Mouse (Mus musculus) midbrain, embryonic 16.5 days (tissue): Measurements from ENCODE around the gene Tpbg. TPM values are rescaled to one million over a fixed set of nuclear protein-coding genes. Genes with fewer than 3 reads are reported as not detected.
A peak's percentile ranks its signal among the peaks of the same experiment; 100 is the strongest.

Experiments
- ATAC-seq: fragments of 200-750 bp; cut with Nextera tagmentation; 2 replicates; pipeline ENCODE4 v1.8.0; 2017; ENCODE audit warnings: moderate TSS enrichment
- H3K27ac ChIP-seq: fragments of 300-500 bp; sonication (generic); 2 replicates; pipeline ENCODE4 v1.5.1; 2014; ENCODE audit warnings: mild to moderate bottlenecking, low read length, mixed read lengths
- H3K27me3 ChIP-seq: fragments of 300-500 bp; sonication (generic); 2 replicates; pipeline ENCODE4 v1.6.1; 2014; ENCODE audit warnings: low read depth, low read length, mixed read lengths; ENCODE audit not compliant: control insufficient read depth, insufficient read depth
- H3K36me3 ChIP-seq: fragments of 300-500 bp; sonication (generic); 2 replicates; pipeline ENCODE4 v1.6.1; 2014; ENCODE audit warnings: mild to moderate bottlenecking, low read length, moderate library complexity, mixed read lengths; ENCODE audit not compliant: control insufficient read depth, insufficient read depth
- H3K4me1 ChIP-seq: fragments of 300-500 bp; sonication (generic); 2 replicates; pipeline ENCODE4 v1.6.1; 2014; ENCODE audit warnings: mild to moderate bottlenecking, low read length, mixed read lengths; ENCODE audit not compliant: control insufficient read depth, insufficient read depth
- H3K4me2 ChIP-seq: fragments of 300-500 bp; sonication (generic); 2 replicates; pipeline ENCODE4 v1.6.1; 2014; ENCODE audit warnings: mild to moderate bottlenecking, low read length, mixed read lengths
- H3K4me3 ChIP-seq: fragments of 300-500 bp; sonication (generic); 2 replicates; pipeline ENCODE4 v1.5.1; 2014; ENCODE audit warnings: low read depth, mild to moderate bottlenecking, low read length, moderate library complexity, mixed read lengths
- H3K9ac ChIP-seq: fragments of 300-500 bp; sonication (generic); 2 replicates; pipeline ENCODE4 v1.6.1; 2014; ENCODE audit warnings: low read depth, low read length, mixed read lengths
- H3K9me3 ChIP-seq: fragments of 300-500 bp; sonication (generic); replicated peaks from 2 replicates; pipeline ENCODE4 v1.6.1; 2014; ENCODE audit warnings: mild to moderate bottlenecking, low read length, mixed read lengths; ENCODE audit not compliant: control insufficient read depth, poor library complexity, severe bottlenecking
- WGBS: fragments of 180-500 bp; shearing (Covaris S2); extraction: QIAGEN DNeasy Blood & Tissue Kit; methylation state at CpG from one replicate; pipeline ENCODE4 v1.1.7; 2014; 5-methylcytosine and 5-hydroxymethylcytosine counted together
- polyA plus RNA-seq: library from polyadenylated mRNA; unstranded; fragments of >200 nt; fragmentation: Nextera tagmentation; extraction: Ambion mirVana; gene quantifications from 2 replicates; pipeline ENCODE4 v1.2.1, GENCODE M21; 2015

The Tpbg gene
- polyA plus RNA-seq, 1 experiment from 2014 or later = 12.0 TPM

GRCm38 (mm10) chr9:85841891-85842290 is 289 bp upstream of the Tpbg start:
- Histone ChIP-seq H3K9me3 (0 out of 2 replicates have a peak, but pooled peaks cover 3% of the 10 kb centered on the region), H3K4me3 (peak overlapping the region; percentile 60), H3K27ac (peak overlapping the region; percentile 81), H3K9ac (peak overlapping the region; percentile 75; the same call in 1 of the 2 replicates), H3K4me2 (peak overlapping the region; percentile 98), H3K4me1 (peaks cover 7% of the 10 kb centered on the region; the same call in 1 of the 2 replicates), H3K36me3 (no peaks in the 10 kb centered on the region), H3K27me3 (no peaks in the 10 kb centered on the region; the same call in none of the 2 replicates)
- 1% methylated on average over 16 of the region's 16 CpGs for WGBS
- no peak for ATAC-seq

- no peaks in the 10 kb centered on the region; the same call in none of the 2 replicates for H3K27me3 ChIP-seq
- peaks cover 7% of the 10 kb centered on the region; the same call in 1 of the 2 replicates for H3K4me1 ChIP-seq
- no peaks in the 10 kb centered on the region for H3K36me3 ChIP-seq
- H3K9ac ChIP-seq = peak overlapping the region; percentile 75
- H3K4me2 ChIP-seq = peak overlapping the region; percentile 98
- ATAC-seq = peak; percentile 73
- WGBS = under 1% methylated on average over 58 of the region's 65 CpGs
- H3K4me3 ChIP-seq = peak overlapping the region; percentile 60
- 0 out of 2 replicates have a peak, but pooled peaks cover 3% of the 10 kb centered on the region for H3K9me3 ChIP-seq
- peak overlapping the region; percentile 81 for H3K27ac ChIP-seq
Observed at GRCm38 (mm10) chr9:85843031-85843890, 1.1 kb downstream of the Tpbg start.

- Histone ChIP-seq H3K27me3 (no peaks in the 10 kb centered on the region; the same call in none of the 2 replicates), H3K27ac (peak overlapping the region; percentile 64), H3K4me2 (peak overlapping the region; percentile 98), H3K9ac (peak overlapping the region; percentile 75), H3K4me1 (peaks cover 7% of the 10 kb centered on the region; the same call in 1 of the 2 replicates), H3K9me3 (0 out of 2 replicates have a peak, but pooled peaks cover 3% of the 10 kb centered on the region), H3K4me3 (peak overlapping the region; percentile 60), H3K36me3 (no peaks in the 10 kb centered on the region)
- ATAC-seq = peak; percentile 63
- 2% methylated on average over 80 of the region's 80 CpGs for WGBS
Observed at GRCm38 (mm10) chr9:85843891-85844646, 1.9 kb downstream of the Tpbg start.

- H3K36me3 ChIP-seq = no peaks in the 10 kb centered on the region
- WGBS = 54% methylated on average over 9 of the region's 9 CpGs
- peak overlapping the region; percentile 75 for H3K9ac ChIP-seq
- 0 out of 2 replicates have a peak, but pooled peaks cover 3% of the 10 kb centered on the region for H3K9me3 ChIP-seq
- H3K4me1 ChIP-seq = peaks cover 7% of the 10 kb centered on the region; the same call in 1 of the 2 replicates
- ATAC-seq = no peak
- peak overlapping the region; percentile 60 for H3K4me3 ChIP-seq
- no peaks in the 10 kb centered on the region; the same call in none of the 2 replicates for H3K27me3 ChIP-seq
- H3K27ac ChIP-seq = no peak overlapping the region
- H3K4me2 ChIP-seq = peak overlapping the region; percentile 98
Observed at GRCm38 (mm10) chr9:85844647-85844983, 2.4 kb downstream of the Tpbg start.

GRCm38 (mm10) chr9:85846186-85846585 is 4.0 kb downstream of the Tpbg start:
- H3K9me3 ChIP-seq = no peaks in the 10 kb centered on the region
- no peak overlapping the region for H3K9ac ChIP-seq
- no peak overlapping the region for H3K4me3 ChIP-seq
- peaks cover 7% of the 10 kb centered on the region; the same call in 1 of the 2 replicates for H3K4me1 ChIP-seq
- 57% methylated on average over 2 of the region's 2 CpGs for WGBS
- H3K36me3 ChIP-seq = no peaks in the 10 kb centered on the region
- H3K4me2 ChIP-seq = no peak overlapping the region
- no peak for ATAC-seq
- H3K27me3 ChIP-seq = no peaks in the 10 kb centered on the region; the same call in 1 of the 2 replicates
- no peak overlapping the region for H3K27ac ChIP-seq

GRCm38 (mm10) chr9:85854780-85855179 is 12.6 kb downstream of the Tpbg start:
- no peak overlapping the region for H3K9ac ChIP-seq
- no peaks in the 10 kb centered on the region for H3K9me3 ChIP-seq
- WGBS = 89% methylated on average over 4 of the region's 4 CpGs
- no peaks in the 10 kb centered on the region for H3K27me3 ChIP-seq
- H3K4me1 ChIP-seq = no peaks in the 10 kb centered on the region
- H3K27ac ChIP-seq = no peak overlapping the region
- no peak for ATAC-seq
- no peaks in the 10 kb centered on the region for H3K36me3 ChIP-seq
- no peak overlapping the region for H3K4me3 ChIP-seq
- no peak overlapping the region for H3K4me2 ChIP-seq

- Histone ChIP-seq H3K27me3 (no peaks in the 10 kb centered on the region), H3K4me2 (no peak overlapping the region), H3K9ac (no peak overlapping the region), H3K4me3 (no peak overlapping the region), H3K27ac (no peak overlapping the region), H3K9me3 (no peaks in the 10 kb centered on the region), H3K4me1 (no peaks in the 10 kb centered on the region), H3K36me3 (no peaks in the 10 kb centered on the region)
- 70% methylated on average over 6 of the region's 6 CpGs for WGBS
- ATAC-seq = no peak
Observed at GRCm38 (mm10) chr9:85856511-85856910, 14.3 kb downstream of the Tpbg start.

- Histone ChIP-seq H3K27ac (no peak overlapping the region), H3K4me2 (no peak overlapping the region), H3K4me1 (no peaks in the 10 kb centered on the region), H3K9ac (no peak overlapping the region), H3K36me3 (no peaks in the 10 kb centered on the region), H3K9me3 (no peaks in the 10 kb centered on the region), H3K4me3 (no peak overlapping the region), H3K27me3 (no peaks in the 10 kb centered on the region)
- WGBS = 40% methylated on average over 4 of the region's 4 CpGs
- no peak for ATAC-seq
Observed at GRCm38 (mm10) chr9:85861065-85861464, 18.9 kb downstream of the Tpbg start.
